Mouse (Mus musculus): Measurements from ENCODE around the gene Gm10310.
"Not testable (repeated sequence)": the region's sequence is repeated elsewhere in the genome, so short reads cannot be mapped to it uniquely, and the experiment has no call there.

Gene Gm10310

DNA sequence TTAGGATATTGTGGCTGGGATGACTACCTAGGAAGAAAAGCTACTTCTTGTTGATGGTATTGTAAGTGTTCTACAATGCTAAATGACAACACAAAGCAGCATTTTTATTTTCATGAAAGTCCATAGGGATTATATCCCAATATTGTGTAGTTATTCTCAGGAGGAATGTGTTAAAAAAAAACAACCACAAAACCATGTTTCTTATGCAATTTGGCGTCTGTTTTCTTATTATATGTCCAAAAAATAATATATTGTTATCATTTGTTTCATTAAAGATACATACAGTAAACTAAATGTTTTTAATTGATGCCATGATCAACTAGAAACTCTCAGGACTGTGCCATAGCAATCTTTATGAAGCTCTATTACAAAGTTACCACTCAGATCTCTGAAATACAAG, at the start of gene Gm10310:
TSS of gene Gm10310 (minus strand) at position 101 of the 400 bp plus-strand sequence.
- DNase-seq: not testable (repeated sequence)

- no peak for DNase-seq
Measured at GRCm38 (mm10) chr10:130030048-130030447, 45.2 kb upstream of the Gm10310 start, which contains the start of gene Olfr821. Gene Olfr821, plus strand, starts transcription at chr10:130030348.

DNA sequence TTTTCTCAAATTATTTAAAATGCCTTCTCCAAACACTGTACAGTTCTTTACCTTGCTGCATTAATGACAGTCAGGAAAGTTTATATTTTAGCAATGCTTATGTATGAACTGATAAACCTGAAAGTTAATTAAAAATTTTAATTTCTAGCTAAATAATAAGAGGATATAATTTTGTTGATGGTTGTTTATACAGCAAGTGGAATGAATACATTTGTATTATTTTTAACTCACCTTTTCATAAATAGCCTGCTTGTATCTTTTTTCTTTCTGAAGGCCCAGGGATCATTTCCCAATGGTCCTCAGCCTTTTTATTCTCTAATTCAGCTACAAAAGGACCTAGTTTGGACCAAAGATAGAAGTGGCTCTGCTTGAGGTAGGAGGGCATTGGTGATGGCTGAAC, 27.5 kb upstream of the Gm10310 start, which contains the start of gene Olfr820:
TSS of gene Olfr820 (plus strand) at position 301 of the 400 bp plus-strand sequence.
- no peak for DNase-seq

DNA sequence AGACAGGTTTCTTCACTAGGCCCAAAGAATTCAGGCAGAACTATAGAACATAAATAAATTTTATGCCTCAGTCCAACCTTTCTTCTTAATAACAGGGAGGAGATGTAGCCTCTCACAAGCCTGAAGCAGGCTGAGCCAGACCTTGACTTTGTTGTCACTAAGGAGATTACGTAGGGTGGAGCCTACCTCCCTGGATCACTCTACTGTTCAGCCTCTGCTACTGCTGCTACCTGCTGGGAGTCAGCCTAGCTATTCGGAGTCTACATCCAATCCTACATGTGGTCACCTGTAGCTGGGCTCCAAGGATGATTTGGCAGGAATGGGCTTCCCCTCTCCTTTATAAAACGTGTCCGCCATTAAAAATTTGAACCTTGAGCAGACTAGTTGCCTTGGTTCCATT, 20.5 kb upstream of the Gm10310 start:
- not testable (repeated sequence) for DNase-seq

GRCm38 (mm10) chr10:130004104-130004503, 19.2 kb upstream of the Gm10310 start:
- DNase-seq: not testable (repeated sequence)

- not testable (repeated sequence) for DNase-seq
Measured at GRCm38 (mm10) chr10:129981867-129982266, 3.0 kb downstream of the Gm10310 start.

DNA sequence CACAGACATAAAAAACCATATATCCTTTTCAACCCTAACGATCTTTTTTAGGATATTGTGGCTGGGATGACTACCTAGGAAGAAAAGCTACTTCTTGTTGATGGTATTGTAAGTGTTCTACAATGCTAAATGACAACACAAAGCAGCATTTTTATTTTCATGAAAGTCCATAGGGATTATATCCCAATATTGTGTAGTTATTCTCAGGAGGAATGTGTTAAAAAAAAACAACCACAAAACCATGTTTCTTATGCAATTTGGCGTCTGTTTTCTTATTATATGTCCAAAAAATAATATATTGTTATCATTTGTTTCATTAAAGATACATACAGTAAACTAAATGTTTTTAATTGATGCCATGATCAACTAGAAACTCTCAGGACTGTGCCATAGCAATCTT, 8.8 kb downstream of the Gm10310 start, which contains the start of gene Olfr247:
TSS of gene Olfr247 (minus strand) at position 101 of the 400 bp plus-strand sequence.
- DNase-seq: not testable (repeated sequence)

GRCm38 (mm10) chr10:129972994-129973393, 11.9 kb downstream of the Gm10310 start:
- not testable (repeated sequence) for DNase-seq

- DNase-seq: not testable (repeated sequence)
Measured at GRCm38 (mm10) chr10:129967166-129967565, 17.7 kb downstream of the Gm10310 start, which contains the start of gene Olfr819. Gene Olfr819, minus strand, starts transcription at chr10:129967266.

DNA sequence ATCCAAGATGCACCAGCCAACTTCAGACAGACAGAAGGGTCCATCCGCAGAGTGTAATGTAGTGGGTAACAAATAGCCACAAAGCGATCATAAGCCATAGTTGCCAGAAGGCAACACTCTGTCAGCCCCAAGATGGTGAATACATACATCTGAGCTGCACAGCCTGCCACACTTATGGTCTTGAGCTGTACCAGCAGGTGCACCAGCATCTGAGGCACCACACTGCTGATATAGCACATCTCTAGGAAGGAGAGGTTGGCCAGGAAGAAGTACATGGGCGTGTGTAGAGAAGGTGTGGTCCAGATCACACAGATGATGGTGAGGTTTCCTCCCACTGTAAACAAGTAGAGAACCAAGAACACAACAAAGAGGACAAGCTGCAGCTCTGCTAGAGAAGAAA, 18.6 kb downstream of the Gm10310 start:
- DNase-seq: not testable (repeated sequence)

DNA sequence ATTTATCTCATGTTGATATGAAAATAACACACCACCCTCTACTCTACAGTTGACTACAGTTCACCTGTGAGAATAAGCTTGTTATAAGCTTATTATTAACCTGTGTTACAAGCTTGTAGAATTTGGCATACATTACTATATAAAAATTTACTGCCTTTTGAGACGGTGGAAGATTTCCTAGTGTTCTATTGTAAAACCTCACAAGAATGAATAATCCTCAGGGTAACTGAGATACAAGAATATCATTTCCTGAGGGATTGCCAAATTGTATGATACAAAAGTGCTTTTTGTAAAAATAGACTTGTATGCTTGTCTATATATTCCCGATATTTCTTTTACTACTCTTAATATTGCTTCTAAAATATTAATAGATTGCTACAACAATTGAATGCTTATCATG, 35.9 kb downstream of the Gm10310 start, which contains the start of gene Olfr818:
TSS of gene Olfr818 (minus strand) at position 101 of the 400 bp plus-strand sequence.
- no peak for DNase-seq

Data from kidney, postnatal 4 days (tissue).